16 mouse cellular contexts compared by ENCODE assay signal in the genomic region with DNA sequence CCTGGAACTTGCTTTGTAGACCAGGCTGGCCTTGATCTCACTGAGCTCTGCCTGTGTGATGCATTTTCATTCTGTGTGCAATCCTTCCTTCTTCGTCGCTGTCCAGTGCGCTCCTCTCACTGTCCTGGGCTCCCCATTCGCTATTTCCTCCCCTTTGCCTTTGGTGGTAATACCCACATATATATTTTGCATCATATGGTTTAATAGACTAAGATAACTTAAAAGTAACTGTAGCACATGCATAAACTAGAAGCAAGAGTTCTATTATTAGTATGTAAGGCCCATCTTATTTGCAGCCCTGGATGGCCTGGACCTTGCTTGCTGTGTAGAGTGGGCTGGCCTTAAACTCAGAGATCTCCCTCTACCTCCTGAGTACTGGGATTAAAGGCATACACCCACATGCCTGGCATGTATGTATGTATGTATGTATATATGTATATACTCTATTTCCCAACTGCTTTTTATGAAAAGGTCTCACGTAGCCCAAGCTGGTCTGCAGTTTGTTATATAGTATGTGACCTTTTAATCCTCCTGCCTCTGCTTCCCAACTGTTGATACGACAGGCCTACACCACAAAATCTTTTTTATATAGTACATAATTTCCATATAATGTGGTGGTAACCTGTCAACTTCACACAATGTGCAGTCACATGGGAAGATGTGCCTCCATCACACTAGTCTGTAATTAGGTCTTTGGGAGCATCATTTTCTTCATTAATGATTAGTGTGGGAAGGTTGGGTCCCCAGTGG. TPM values are rescaled to one million over a fixed set of nuclear protein-coding genes. Genes with fewer than 3 reads are reported as not detected.
DNase-seq lines count a peak whose midpoint lies in the region; ATAC-seq lines count a peak whose summit lies in the region.
"Had no signal": no experiment of that assay in that cellular context is flagged by ENCODE, and none has a peak within 500 bp of the region (broad histone marks: within the 10 kb centered on the region; RNA-seq: fewer than 3 reads in every experiment).

No protein-coding gene starts in this region.

- H3K9ac ChIP-seq in forebrain, embryonic 16.5 days (replicated peaks; ENCODE audit: low read depth, low read length), result peak overlapping the region; percentile 54
- peak overlapping the region; percentile 79 for H3K9ac ChIP-seq in neural tube, embryonic 13.5 days
- H3K9ac ChIP-seq: heart, embryonic 13.5 days; liver, embryonic 14.5 days had no signal

- H3K4me2 ChIP-seq in forebrain, embryonic 16.5 days (ENCODE audit: low read length), result peak overlapping the region; percentile 89
- peak overlapping the region; percentile 70 for H3K4me2 ChIP-seq in neural tube, embryonic 13.5 days
- H3K4me2 ChIP-seq: heart, embryonic 13.5 days had no signal

- 81% methylated on average over 6 of the region's 6 CpGs for WGBS in embryonic facial prominence, embryonic 10.5 days
- 61% methylated on average over 6 of the region's 6 CpGs for WGBS in forebrain, embryonic 16.5 days
- WGBS in midbrain, embryonic 10.5 days, result 81% methylated on average over 6 of the region's 6 CpGs
- 48% methylated on average over 6 of the region's 6 CpGs for WGBS in neural tube, embryonic 13.5 days

- H3K36me3 ChIP-seq in embryonic facial prominence, embryonic 10.5 days (replicated peaks), result peaks cover 34% of the 10 kb centered on the region
- peaks cover 3% of the 10 kb centered on the region; the same call in 1 of the 2 replicates for H3K36me3 ChIP-seq in forebrain, embryonic 16.5 days (ENCODE audit: control insufficient read depth, insufficient read depth)
- H3K36me3 ChIP-seq in midbrain, embryonic 10.5 days, result peaks cover 42% of the 10 kb centered on the region
- peaks cover 15% of the 10 kb centered on the region for H3K36me3 ChIP-seq in neural tube, embryonic 13.5 days

- no peak overlapping the region for H3K27ac ChIP-seq in embryonic facial prominence, embryonic 10.5 days (replicated peaks)
- H3K27ac ChIP-seq in forebrain, embryonic 16.5 days (ENCODE audit: low read length), result peak overlapping the region; percentile 20
- no peak overlapping the region for H3K27ac ChIP-seq in midbrain, embryonic 10.5 days (replicated peaks)
- peak overlapping the region; percentile 71 for H3K27ac ChIP-seq in neural tube, embryonic 13.5 days (replicated peaks)
- H3K27ac ChIP-seq: heart, embryonic 13.5 days; limb, embryonic 10.5 days; liver, embryonic 14.5 days had no signal

- no peak for ATAC-seq in forebrain, embryonic 16.5 days
- ATAC-seq in neural tube, embryonic 13.5 days (ENCODE audit: low read depth), result no peak
- no peak for ATAC-seq in activated CD4-positive, CD25-positive, alpha-beta regulatory T cell, adult 4 months

- no peaks in the 10 kb centered on the region for H3K27me3 ChIP-seq in embryonic facial prominence, embryonic 10.5 days (replicated peaks; ENCODE audit: low read depth, poor library complexity, severe bottlenecking)
- no peaks in the 10 kb centered on the region for H3K27me3 ChIP-seq in forebrain, embryonic 16.5 days (replicated peaks; ENCODE audit: control insufficient read depth, insufficient read depth, low read length)
- H3K27me3 ChIP-seq in midbrain, embryonic 10.5 days (ENCODE audit: low read depth, poor library complexity, severe bottlenecking), result no peaks in the 10 kb centered on the region
- no peaks in the 10 kb centered on the region for H3K27me3 ChIP-seq in neural tube, embryonic 13.5 days
- H3K27me3 ChIP-seq: heart, embryonic 13.5 days had no signal

- peaks cover 10% of the 10 kb centered on the region for H3K4me1 ChIP-seq in embryonic facial prominence, embryonic 10.5 days
- H3K4me1 ChIP-seq in forebrain, embryonic 16.5 days (replicated peaks; ENCODE audit: control insufficient read depth, insufficient read depth, low read length), result peaks cover 13% of the 10 kb centered on the region
- peaks cover 28% of the 10 kb centered on the region for H3K4me1 ChIP-seq in midbrain, embryonic 10.5 days
- H3K4me1 ChIP-seq in neural tube, embryonic 13.5 days (replicated peaks), result peaks cover 22% of the 10 kb centered on the region

- peak overlapping the region; percentile 26; the same call in 1 of the 2 replicates for H3K4me3 ChIP-seq in embryonic facial prominence, embryonic 10.5 days
- peak overlapping the region; percentile 42 for H3K4me3 ChIP-seq in forebrain, embryonic 16.5 days (replicated peaks; ENCODE audit: low read length)
- H3K4me3 ChIP-seq in midbrain, embryonic 10.5 days, result peak overlapping the region; percentile 28
- H3K4me3 ChIP-seq in neural tube, embryonic 13.5 days, result peak overlapping the region; percentile 39
- H3K4me3 ChIP-seq: heart, embryonic 13.5 days; limb, embryonic 10.5 days had no signal

- DNase-seq in embryonic facial prominence, embryonic 10.5 days (ENCODE audit: low spot score), result no peak
- no peak for DNase-seq in midbrain, embryonic 10.5 days (ENCODE audit: low spot score)
- no peak for DNase-seq in layer of hippocampus, adult 9-10 months (ENCODE audit: low spot score)
- no peak for DNase-seq in embryo, embryonic 10.5 days (ENCODE audit: low spot score)
- DNase-seq: cerebellum, adult 18-20 months; gastrocnemius, postnatal 36 days; kidney, postnatal 10 days; thymus, postnatal 25 days had no signal

- peaks cover 2% of the 10 kb centered on the region; the same call in 1 of the 2 replicates for H3K9me3 ChIP-seq in embryonic facial prominence, embryonic 10.5 days
- no peaks in the 10 kb centered on the region for H3K9me3 ChIP-seq in forebrain, embryonic 16.5 days (ENCODE audit: control insufficient read depth, low read length)
- H3K9me3 ChIP-seq in midbrain, embryonic 10.5 days (replicated peaks), result 0 out of 2 replicates have a peak, but pooled peaks cover 3% of the 10 kb centered on the region
- no peaks in the 10 kb centered on the region for H3K9me3 ChIP-seq in neural tube, embryonic 13.5 days
- H3K9me3 ChIP-seq: heart, embryonic 13.5 days; limb, embryonic 10.5 days had no signal

RNA-seq across cellular contexts. Expression of a gene that starts 4.3 kb away (rescaled TPM):
- polyA plus RNA-seq in embryonic facial prominence, embryonic 10.5 days (2016; fragmentation: Nextera tagmentation; extraction: Ambion mirVana), result not detected in 2 replicates
- polyA plus RNA-seq in forebrain, embryonic 16.5 days (2015; fragmentation: Nextera tagmentation; extraction: Ambion mirVana), result not detected in 2 replicates
- not detected in 2 replicates for polyA plus RNA-seq in midbrain, embryonic 10.5 days (2016; fragmentation: Nextera tagmentation; extraction: Ambion mirVana)
- polyA plus RNA-seq in neural tube, embryonic 13.5 days (2015; fragmentation: Nextera tagmentation; extraction: Ambion mirVana), result not detected in 2 replicates
- not detected for polyA plus RNA-seq in activated CD4-positive, CD25-positive, alpha-beta regulatory T cell, adult 4 months (2017; shearing (Covaris generic))
- polyA plus RNA-seq: embryonic facial prominence, embryonic 11.5 days; heart, embryonic 13.5 days; limb, embryonic 10.5 days; stomach, embryonic 16.5 days had no signal

RNA-seq across cellular contexts. Expression of a gene that starts 4.5 kb away (rescaled TPM):
- 2,739 and 2,840 TPM in 2 replicates for polyA plus RNA-seq in embryonic facial prominence, embryonic 10.5 days (2016; fragmentation: Nextera tagmentation; extraction: Ambion mirVana)
- 16,411 and 16,831 TPM in 2 replicates for polyA plus RNA-seq in forebrain, embryonic 16.5 days (2015; fragmentation: Nextera tagmentation; extraction: Ambion mirVana)
- polyA plus RNA-seq in midbrain, embryonic 10.5 days (2016; fragmentation: Nextera tagmentation; extraction: Ambion mirVana), result 4,467 and 6,520 TPM in 2 replicates
- 13,124 and 14,228 TPM in 2 replicates for polyA plus RNA-seq in neural tube, embryonic 13.5 days (2015; fragmentation: Nextera tagmentation; extraction: Ambion mirVana)
- 100 to 1,000 TPM; 243 to 273 TPM for polyA plus RNA-seq in activated CD4-positive, CD25-positive, alpha-beta regulatory T cell, adult 4 months (2017; shearing (Covaris generic))

RNA-seq across cellular contexts. Expression of a gene that starts 14.7 kb away (rescaled TPM):
- 2,343 and 2,408 TPM in 2 replicates for polyA plus RNA-seq in embryonic facial prominence, embryonic 10.5 days (2016; fragmentation: Nextera tagmentation; extraction: Ambion mirVana)
- polyA plus RNA-seq in forebrain, embryonic 16.5 days (2015; fragmentation: Nextera tagmentation; extraction: Ambion mirVana), result 1,178 and 1,185 TPM in 2 replicates
- polyA plus RNA-seq in midbrain, embryonic 10.5 days (2016; fragmentation: Nextera tagmentation; extraction: Ambion mirVana), result 2,448 and 2,588 TPM in 2 replicates
- polyA plus RNA-seq in neural tube, embryonic 13.5 days (2015; fragmentation: Nextera tagmentation; extraction: Ambion mirVana), result 1,062 and 1,121 TPM in 2 replicates
- 100 to 1,000 TPM; 510 to 711 TPM for polyA plus RNA-seq in activated CD4-positive, CD25-positive, alpha-beta regulatory T cell, adult 4 months (2017; shearing (Covaris generic))

RNA-seq across cellular contexts. Expression of a gene that starts 31.0 kb away (rescaled TPM):
- 23.4 and 26.9 TPM in 2 replicates for polyA plus RNA-seq in embryonic facial prominence, embryonic 10.5 days (2016; fragmentation: Nextera tagmentation; extraction: Ambion mirVana)
- polyA plus RNA-seq in forebrain, embryonic 16.5 days (2015; fragmentation: Nextera tagmentation; extraction: Ambion mirVana), result 43.0 and 54.9 TPM in 2 replicates
- polyA plus RNA-seq in midbrain, embryonic 10.5 days (2016; fragmentation: Nextera tagmentation; extraction: Ambion mirVana), result 24.7 and 28.6 TPM in 2 replicates
- polyA plus RNA-seq in neural tube, embryonic 13.5 days (2015; fragmentation: Nextera tagmentation; extraction: Ambion mirVana), result 34.9 and 39.0 TPM in 2 replicates
- 10 to 100 TPM; 24.2 to 42.0 TPM for polyA plus RNA-seq in activated CD4-positive, CD25-positive, alpha-beta regulatory T cell, adult 4 months (2017; shearing (Covaris generic))

RNA-seq across cellular contexts. Expression of a gene that starts 50.7 kb away (rescaled TPM):
- 0.31 and 0.34 TPM in 2 replicates for polyA plus RNA-seq in embryonic facial prominence, embryonic 10.5 days (2016; fragmentation: Nextera tagmentation; extraction: Ambion mirVana)
- 0.65 and 0.66 TPM in 2 replicates for polyA plus RNA-seq in forebrain, embryonic 16.5 days (2015; fragmentation: Nextera tagmentation; extraction: Ambion mirVana)
- 0.27 and 0.58 TPM in 2 replicates for polyA plus RNA-seq in midbrain, embryonic 10.5 days (2016; fragmentation: Nextera tagmentation; extraction: Ambion mirVana)
- polyA plus RNA-seq in neural tube, embryonic 13.5 days (2015; fragmentation: Nextera tagmentation; extraction: Ambion mirVana), result 3.1 and 4.3 TPM in 2 replicates
- under 1 TPM; 0.11 to 0.15 TPM for polyA plus RNA-seq in activated CD4-positive, CD25-positive, alpha-beta regulatory T cell, adult 4 months (2017; shearing (Covaris generic))

Comparison
In these comparisons a context has a peak if more than half of its experiments do, and no peak if none do; other contexts are left out.
1. H3K27ac ChIP-seq: peak in forebrain, embryonic 16.5 days (single experiment) and neural tube, embryonic 13.5 days (single experiment); none in embryonic facial prominence, embryonic 10.5 days (single experiment) and midbrain, embryonic 10.5 days (single experiment).
2. RNA of a gene that starts 4.5 kb away (polyA plus RNA-seq): 16,411 to 16,831 TPM in forebrain, embryonic 16.5 days, 13,124 to 14,228 TPM in neural tube, embryonic 13.5 days, 4,467 to 6,520 TPM in midbrain, embryonic 10.5 days and 2,739 to 2,840 TPM in embryonic facial prominence, embryonic 10.5 days; 243 to 273 TPM in activated CD4-positive, CD25-positive, alpha-beta regulatory T cell, adult 4 months; every median in the first group is over 10 times any median in the second.
3. Peak in every context shown above with its lines, with median percentiles within 50 percentile points of each other: H3K4me3 ChIP-seq.